Mouse (Mus musculus): ENCODE data around the gene Drc3.

Gene Drc3

DNA sequence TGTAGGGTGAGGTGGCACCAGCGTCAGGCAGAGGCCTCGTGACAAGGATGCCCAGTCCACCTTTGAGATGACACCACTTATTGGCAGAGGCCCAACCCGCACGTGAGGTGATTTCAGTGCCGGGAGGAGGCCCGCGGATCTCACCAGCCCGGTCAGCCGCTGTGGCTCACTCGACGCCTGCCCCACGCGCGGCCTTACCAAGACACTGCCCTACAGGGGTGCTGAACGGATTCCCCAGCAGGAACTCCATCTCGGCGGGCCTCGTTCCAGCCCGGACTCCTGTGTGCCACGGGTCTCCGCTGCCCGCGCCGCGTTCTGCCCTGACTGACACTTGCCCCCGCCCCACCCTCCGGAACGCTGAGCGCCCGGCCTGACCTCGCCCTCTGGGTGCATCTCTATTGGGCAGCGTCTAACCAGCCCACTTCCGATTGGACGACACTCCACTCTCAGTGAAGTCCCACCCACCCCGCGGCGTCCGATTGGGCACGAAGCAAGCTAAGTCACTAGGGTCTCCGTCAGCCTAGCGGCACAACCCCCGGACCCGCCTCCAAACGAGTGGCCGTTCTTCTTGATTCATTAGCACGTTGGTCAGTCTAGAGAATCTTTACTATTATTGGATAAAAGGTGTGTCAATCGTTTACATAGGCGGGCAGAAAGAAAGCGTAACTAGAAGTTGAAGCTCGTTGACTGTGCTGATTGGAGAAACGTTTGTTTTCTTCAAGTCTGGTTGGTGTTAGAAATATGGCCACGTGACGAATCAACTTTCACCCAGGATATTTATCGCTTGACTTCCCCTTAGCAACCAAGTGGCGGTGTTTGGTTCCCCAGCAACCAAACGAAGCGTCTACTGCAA lies at the start of gene Drc3, which contains the start of gene Tom1l2:
Drc3 (plus strand) TSS at position 771 of the 853 bp plus-strand sequence.
Tom1l2 (minus strand) TSS at position 347 of the 853 bp plus-strand sequence.
- peak; percentile 98 for DNase-seq (ENCODE audit: low spot score in 2 of 2)

DNA sequence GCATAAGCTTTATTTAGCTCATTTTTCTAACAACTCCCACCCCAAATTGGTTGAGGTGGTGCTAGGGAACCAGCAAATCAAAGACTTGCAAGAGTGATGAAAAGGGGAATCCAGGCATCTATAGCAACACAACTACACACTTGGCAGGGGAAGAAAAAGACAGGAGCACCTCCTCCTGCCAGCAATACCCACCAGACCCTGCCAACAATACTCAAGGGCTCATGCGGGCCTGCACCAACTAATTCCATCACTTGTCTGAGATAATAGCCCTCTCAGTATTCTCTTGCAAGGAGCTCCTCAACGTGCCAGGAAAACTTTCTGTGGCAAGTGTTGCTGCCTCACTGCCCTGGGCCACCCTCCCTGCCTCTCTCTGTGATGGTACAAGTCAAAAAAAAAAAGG lies 49.6 kb upstream of the Drc3 start:
- DNase-seq (ENCODE audit: low spot score in 2 of 2) = no peak

DNA sequence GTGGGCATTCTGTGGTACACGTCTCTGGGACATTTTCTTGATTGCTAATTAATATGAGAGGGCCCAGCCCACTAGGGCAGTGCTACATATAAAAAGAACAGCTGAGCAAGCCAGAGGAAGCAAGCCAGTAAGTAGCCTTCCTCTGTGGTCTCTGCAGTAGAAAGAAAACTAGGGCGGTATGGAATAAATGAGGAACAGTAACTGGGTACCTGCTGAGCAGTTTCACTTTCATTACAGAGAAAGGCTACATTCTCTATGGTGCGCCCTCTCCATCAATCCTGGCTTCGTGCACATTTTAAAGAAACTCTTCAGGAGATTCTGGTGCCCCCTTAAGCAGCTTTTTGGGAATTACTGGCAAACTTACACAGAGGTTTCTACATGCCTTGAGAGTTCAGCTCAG lies 47.5 kb upstream of the Drc3 start:
- no peak for DNase-seq (ENCODE audit: low spot score in 2 of 2)

DNA sequence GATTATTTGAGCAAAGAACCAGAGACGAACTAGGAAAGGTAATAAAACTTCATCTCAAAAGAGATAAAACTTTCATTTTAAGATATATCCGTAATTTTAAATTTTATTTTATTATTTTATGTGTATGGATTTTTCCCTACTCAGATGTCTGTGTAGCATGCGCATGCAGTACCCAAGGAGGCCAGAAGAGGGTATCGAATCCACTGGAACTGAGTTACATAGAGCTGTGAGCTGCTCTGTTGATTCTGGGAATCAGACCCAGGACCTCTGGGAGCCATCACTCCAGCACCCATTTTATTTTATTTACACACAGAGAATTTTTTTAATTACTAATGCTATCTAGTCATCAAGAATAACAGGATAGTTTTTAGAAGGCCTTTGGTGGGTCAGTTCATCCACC lies 46.3 kb upstream of the Drc3 start:
- DNase-seq (ENCODE audit: low spot score in 2 of 2) = peak; percentile 66 to 79

DNA sequence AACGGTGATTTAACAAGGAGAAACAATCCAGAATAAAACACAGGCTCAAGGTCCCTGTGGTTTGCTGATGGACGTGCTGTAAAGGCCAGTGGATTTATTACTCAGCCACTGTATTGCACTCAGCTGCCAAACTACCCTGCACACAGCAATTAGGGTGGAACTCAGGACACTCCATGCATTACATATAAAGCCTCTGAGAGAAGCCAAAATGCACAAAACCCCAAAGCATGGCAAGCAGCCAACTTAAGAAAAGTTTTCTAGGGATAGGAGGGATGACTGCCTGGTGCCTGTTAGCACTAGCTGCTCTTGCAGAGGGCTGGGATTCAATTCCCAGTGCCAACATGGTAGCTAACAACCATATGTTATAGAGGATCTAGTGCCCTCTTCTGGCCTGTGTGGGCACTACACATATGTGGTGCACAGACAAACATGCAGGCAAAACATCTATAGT lies 45.7 kb upstream of the Drc3 start:
- DNase-seq (ENCODE audit: low spot score in 2 of 2) = peak; percentile 45 to 74

DNA sequence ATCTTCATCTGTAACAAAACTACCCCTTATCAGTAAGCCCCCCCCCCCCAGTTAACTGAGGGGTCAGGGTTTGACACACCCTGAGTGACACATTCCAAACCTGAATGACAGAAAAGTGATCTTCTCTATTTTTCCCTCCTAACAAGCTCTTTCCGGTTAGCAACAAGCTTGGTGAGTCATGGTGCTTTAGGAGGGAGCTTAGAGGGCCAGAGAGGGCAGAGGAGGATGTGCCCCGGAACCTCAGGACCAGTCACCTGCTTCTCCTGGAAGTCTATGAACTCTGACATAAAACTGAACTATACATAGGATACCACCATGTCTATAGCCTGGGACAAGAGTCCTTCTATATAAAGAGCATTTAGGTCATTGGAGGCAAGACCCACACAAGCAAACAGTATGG lies 45.1 kb upstream of the Drc3 start:
- DNase-seq (ENCODE audit: low spot score in 2 of 2) = no peak

DNA sequence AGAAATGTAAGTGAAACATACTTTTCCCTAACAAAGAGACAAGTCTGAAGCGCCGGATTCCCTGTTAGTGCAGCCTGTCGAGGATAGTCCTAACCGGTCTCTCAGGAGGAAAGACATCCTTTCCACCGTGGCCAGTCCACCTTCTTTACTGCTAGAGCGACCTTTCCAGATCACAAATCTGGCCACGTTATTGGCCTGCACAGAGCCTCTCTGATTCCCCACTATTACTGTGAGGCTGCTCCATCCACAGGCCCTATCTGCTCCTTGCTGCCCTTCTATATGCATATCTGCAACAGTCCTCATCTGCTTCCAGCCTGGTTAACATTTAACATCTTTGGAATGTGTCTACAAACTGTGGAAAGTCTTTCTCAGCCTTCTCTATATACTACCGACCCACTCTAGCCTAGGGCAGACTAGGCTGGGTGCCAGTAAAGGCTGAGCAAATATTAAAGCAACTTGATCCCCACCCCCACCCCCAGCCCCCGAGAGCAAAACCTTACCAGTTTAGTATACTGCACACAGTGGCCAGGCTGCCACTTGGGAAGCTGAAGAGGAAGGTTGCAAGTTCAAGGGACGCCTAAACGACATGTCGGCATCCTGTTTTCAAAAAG lies 44.5 kb upstream of the Drc3 start:
- no peak for DNase-seq (ENCODE audit: low spot score in 2 of 2)

DNA sequence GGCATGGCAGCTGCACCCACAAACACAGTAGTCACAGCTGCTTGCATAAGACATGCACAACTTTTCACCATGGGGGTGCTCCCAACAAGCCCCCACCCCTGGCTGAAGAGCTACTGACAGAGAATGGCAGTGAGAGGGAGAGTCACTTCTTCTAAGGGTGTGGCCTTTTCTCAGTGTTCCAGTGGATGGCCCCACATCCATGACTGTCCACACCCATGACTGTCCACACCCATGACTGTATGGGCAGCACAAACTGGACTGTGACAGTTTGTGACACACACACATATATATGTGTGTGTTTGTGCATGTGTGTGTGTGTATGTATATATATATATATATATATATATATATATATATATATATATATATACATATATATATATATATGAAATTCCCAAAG lies 43.3 kb upstream of the Drc3 start:
- no peak for DNase-seq (ENCODE audit: low spot score in 2 of 2)

DNA sequence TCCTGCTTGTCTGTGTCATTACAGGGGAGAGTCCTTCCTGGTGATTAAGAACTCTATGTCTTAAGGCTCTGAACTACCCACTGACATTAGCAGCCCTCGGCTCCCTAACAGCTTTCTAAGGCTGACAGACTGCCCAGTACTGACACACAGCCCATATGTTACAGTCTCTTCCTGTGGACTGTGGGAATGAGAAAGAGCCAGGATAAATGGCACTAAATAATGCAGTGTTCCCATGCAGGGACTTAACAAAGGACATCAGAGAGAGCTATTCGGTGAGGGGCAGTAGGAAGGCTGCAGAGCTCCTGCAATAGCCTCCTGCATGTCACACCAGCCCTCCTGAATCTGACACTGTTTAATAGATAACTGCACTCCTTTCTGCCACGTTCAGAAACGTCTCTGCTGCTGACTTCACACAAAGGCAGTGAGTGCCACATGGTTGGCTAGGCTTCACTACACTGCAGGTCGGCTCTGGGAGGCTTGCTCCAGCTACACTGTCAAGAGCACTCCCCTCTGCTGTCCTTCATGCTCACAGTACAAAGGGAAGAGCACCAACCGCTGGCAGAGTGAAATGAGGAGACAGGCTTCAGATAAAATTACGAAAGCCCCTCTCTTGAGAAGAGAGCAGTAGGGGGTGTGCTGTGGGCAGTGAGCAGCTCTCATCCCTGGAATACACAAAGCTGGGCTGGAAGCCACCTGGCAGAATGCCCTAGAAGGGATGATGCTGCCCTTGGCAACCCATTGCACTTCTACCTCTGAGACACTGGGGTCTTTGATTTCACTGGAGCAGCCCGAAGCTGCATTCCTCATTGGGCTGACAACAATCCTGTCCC lies 41.9 kb upstream of the Drc3 start:
- no peak for DNase-seq (ENCODE audit: low spot score in 2 of 2)

DNA sequence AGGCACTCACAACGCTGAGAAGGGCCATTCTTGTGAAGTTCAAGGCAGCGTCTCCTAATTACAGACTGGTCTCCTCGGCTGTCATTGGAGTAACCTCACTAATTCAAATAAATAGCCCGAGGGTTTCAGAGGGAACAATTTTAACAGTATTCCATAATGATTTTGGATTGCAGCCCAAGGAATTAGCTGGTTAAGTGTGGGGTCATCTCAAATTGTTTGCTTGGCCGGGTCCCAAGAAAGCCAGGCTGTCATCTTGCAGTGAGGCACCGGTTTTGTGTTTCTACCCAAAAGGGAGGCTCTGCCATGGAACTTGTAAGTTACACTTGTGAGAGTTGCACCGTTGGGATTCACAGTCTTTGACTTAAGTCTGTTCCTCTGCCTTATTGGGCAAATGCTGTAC lies 36.9 kb upstream of the Drc3 start:
- no peak for DNase-seq (ENCODE audit: low spot score in 2 of 2)

DNA sequence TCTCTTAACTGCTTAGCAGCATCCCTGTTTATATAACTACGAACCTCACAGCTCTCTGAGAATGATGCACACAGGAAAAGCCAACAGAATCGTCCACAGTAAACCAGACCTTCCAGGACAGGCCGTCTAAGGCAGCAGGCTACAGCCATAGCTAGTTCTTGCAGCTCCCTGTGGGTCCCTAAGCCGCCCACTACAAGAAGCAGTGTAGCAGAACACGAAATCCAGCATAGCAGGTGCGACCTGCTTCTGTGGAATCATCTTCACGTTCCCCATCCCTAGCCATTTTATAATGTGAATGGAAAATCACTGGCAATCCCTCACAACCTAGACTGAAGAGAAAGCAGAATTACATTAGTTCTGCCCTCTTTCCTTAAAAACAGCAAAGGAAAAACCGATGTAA lies 36.2 kb upstream of the Drc3 start:
- DNase-seq (ENCODE audit: low spot score in 2 of 2) = no peak

DNA sequence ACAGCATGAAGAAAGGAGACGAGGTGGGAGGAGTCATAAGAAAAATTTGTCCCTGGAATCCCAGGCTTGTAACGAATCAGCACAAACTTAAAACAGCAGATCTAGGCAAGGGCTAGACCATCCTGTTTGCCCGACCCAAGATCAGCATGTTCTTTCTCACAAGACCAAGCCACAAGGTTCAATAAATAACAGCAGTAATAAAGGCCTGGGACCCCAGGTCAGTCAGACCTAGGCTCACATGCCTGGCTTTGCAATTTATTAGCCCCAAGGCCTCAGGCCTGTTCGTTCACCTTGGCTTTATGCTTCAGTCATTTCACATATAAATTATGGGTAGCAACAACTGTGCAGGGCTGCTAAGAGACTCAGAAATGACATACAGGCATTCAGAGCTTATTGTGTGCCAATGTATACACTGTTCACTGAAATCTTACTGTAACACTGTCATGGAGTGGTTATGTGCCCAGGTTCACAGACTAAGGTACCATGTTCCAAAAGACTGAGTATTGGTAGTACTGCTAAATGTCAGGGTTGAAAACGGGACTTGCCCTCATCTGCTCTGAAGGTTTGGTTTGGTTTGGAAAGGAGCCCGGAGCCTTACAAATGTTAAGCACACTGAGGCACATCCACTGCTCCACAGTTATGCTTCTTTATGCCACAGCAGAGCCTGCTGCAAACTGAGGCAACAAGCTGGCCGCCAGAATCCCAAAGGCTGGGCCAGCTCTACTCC lies 35.6 kb upstream of the Drc3 start:
- no peak for DNase-seq (ENCODE audit: low spot score in 2 of 2)

DNA sequence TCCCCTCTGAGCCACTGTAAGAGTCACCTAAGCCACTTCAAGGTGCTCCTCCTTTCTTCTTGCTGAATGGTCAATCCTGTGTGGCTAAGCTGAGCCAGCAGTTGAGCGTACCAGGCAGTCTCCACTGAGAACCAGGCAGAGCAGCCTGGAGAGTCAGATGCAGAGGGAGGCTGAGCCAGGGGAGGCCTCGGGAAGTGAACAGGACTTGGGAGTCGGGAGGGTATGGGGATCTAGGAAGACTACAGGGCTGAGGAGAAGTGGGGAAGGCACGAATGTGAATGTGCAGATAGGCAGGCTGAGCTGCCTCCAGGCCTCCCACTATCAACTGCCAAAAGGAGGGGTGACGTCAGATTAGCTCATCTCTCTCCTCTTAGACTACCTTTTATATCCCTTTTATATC lies 34.4 kb upstream of the Drc3 start:
- no peak for DNase-seq (ENCODE audit: low spot score in 2 of 2)

DNA sequence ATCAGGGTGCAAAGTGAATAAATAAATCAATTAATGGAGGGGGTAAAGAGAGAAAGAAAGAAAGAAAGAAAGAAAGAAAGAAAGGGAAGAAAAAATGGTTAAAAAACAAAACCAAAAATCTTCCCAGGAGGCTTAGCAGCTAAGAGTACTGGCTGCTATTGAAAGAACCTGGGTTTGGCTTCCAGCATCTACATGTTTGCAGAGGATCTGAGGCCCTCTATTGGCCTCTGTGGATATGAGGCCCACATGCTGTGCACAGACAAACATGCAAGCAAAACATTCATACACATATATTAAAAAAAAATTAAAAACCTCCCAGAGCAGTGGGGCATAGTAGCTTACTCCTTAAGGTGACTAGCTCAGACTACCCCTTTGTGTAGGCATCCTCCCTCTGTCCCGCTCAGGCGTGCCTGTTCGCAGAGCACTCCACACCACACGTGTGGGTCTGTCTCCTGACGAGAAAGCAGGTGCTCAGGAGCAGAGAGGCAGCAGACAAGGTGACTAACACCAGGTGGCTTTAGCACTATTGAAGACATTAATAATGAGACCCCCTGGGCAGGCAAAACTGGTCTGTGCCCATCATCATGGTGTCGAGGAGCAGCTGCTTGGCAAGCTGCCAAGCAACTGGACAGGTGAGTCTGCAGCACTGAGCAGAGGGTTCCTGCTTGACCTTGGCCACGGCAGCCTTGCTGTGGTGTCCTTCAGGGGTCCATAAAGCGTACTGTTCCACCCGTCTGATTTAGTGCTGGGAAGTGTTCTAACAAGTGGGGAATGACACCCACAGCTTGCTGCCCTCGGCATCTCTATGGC lies 33.7 kb upstream of the Drc3 start:
- DNase-seq (ENCODE audit: low spot score in 2 of 2) = no peak

DNA sequence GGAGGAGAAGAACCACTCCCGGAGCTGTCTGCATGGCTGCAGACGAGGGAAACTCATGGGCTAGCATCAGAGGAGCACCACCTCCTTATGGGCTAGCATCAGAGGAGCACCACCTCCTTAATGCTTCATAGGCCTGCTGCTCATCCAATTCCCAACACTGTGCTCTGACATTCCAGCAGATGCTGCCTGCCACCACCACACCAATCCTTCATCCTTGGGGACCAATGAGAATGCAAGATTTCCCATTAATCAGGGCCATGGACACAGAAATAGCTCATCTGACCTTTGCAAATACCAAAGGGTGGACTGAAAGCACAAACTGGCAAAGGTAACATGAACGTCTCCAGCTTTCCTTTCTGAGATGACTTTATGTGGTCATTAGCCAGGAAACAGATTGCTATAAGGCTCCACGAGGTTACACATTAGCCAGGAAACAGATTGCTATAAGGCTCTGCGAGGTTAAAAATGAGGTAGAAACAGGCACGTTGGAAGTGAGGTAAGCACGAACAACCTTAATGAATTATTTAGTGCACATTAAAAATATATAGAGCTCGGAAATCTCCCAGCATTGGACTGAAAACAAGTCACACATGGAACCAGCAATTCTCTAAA lies 32.6 kb upstream of the Drc3 start:
- no peak for DNase-seq (ENCODE audit: low spot score in 2 of 2)

DNA sequence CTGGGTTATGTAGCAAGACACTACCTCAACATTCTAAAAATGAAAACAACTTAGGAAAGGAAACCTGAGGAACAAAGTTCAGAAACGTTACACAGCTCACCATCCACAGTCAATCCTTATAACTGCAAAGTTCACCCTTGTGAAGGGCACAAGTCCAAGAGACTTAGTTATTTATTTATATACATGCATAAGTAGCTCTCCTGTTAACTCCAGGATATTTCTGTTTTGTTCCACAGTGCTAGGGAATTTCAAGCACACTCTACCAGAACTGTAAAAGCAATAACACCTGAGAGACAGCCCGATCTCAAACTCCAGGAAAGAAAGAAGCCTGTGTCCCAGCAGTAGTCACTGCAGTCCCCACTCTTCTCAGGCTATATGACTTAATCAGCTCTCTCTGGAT lies 31.7 kb upstream of the Drc3 start:
- no peak for DNase-seq (ENCODE audit: low spot score in 2 of 2)

DNA sequence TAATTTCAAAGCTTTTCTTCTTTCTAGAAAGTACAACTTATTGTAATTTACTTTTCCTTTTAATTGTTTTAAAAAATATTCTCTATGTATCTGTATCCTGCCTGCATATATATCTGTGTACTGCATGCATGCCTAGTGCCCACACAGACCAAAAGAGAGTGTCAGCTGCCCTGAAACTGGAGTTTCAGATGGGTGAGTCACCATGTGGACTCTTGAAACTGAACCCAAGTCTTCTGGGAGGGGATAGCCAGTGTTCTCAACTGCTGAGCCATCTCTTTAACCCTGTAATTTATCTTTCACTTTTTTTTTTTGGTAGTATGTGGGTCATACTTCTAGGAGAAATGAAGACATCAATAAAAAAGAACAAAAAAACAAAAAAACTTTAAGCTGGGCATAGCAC lies 29.4 kb upstream of the Drc3 start:
- no peak for DNase-seq (ENCODE audit: low spot score in 2 of 2)

DNA sequence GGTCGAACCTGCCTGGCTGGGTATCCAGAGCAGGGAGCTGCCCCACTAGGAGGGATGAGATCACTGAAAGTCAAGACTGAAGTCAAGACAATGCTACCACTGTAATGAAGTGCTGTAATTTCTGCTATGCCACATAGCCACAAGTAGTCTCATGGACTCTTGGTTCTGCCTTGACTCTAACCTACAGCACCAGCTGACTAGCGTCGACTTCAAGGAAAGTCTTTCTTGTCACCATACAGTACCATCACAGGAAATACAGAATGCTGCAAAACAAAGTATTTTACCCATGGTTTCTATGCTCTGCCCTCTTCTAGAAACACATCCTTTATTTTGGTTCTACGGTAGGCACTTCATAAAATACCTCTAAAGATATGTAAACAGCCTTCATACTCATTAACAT lies 22.6 kb upstream of the Drc3 start:
- DNase-seq (ENCODE audit: low spot score in 2 of 2) = no peak

DNA sequence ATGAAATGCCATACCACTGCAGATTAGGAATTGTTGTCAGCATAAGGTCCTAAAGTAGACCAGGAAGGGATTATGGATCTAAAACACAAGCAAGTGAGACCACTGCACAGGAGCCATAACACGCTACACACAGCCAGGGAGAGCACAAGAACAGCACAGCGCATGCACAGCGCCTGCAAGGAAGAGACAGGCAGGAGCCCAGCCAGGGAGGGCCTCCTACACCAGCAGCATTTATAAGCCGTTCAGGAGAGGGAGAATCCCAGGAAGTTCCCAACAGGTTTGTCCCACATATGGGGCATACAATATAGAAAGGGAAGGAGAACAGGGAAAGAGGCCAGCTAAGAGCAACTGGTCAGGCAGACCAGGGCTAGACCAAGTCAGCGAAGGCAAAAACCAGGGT lies 19.7 kb upstream of the Drc3 start:
- DNase-seq (ENCODE audit: low spot score in 2 of 2) = no peak

DNA sequence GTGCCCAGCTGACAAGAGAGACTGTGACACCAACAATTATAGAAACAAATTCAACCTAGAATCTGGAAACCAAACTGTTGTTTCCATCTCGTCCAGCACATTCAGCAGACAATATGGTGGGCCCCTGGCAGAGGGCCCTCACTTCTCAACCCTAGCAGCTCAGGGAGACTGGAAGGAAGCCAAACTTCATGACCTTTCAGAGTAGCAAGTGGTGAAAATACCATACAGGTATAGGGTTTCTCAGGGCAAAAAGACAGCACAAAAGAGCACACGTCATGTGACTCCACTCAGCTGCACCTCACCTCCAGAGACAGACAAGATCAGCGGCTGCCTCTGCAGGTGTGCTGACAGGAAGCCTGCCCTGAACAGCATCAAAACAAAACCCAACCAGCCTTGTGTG lies 19.0 kb upstream of the Drc3 start:
- DNase-seq (ENCODE audit: low spot score in 2 of 2) = no peak

DNA sequence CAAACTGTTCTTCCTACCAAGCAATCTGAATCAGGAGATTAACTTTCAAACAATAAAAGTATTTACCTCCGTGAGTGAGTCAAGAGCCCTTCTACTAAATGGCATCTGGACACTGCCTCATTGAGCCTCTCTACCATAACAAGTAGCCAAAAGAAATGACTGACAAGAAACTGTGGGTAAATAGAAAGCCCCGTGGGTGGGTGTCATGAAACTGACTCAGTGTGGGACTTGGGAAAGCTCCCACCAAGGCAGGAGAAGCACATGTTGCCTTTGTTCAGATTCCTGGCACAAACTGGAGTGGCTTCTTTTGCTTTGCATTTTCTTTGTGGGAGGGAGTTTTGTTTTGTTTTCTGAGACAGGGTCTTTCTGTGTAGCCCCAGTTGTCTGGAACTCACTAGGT lies 17.4 kb upstream of the Drc3 start:
- no peak for DNase-seq (ENCODE audit: low spot score in 2 of 2)
